Mouse (Mus musculus) MEL-GATA-1-ER (cell line): Measurements from ENCODE around the gene Olfr1254.

ENCODE experiments used
- DNase-seq: peaks from one replicate; pipeline ENCODE4 v3.0.0-alpha.2; 2012; ENCODE audit warnings: low read depth; ENCODE audit errors: extremely low read depth

Gene Olfr1254

DNA sequence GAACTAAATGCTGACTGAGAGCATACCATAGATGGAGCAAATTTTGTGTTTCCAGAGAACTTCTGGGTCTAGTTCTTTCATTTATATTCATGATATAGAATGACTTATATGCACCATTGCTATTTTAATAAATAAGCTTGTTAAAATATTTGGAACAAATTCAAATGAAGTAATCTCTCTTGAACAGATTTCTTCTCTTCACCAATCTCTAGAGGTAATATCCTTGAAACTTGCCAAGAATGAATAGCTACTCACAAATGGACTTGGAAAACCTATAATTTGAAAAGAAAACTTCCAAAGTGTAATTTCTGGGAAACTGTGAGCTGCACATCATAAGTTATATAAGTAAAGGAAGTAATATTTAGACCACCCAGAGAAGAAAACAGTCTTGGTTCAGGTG, at the start of gene Olfr1254:
Olfr1254 (minus strand) TSS at position 101 of the 400 bp plus-strand sequence.
- DNase-seq = no peak

- DNase-seq = no peak
Measured at GRCm38 (mm10) chr2:89841455-89841854, 48.0 kb upstream of the Olfr1254 start, which contains the start of gene Olfr1256. Olfr1256 (minus strand) TSS chr2:89841555.

GRCm38 (mm10) chr2:89820216-89820615, 26.8 kb upstream of the Olfr1254 start:
- no peak for DNase-seq

GRCm38 (mm10) chr2:89811751-89812150, 18.3 kb upstream of the Olfr1254 start, which contains the start of gene Olfr1255:
Olfr1255 (plus strand) TSS chr2:89812051.
- no peak for DNase-seq

- no peak for DNase-seq
Measured at GRCm38 (mm10) chr2:89810751-89811150, 17.3 kb upstream of the Olfr1254 start.

- no peak for DNase-seq
Measured at GRCm38 (mm10) chr2:89799583-89799982, 6.2 kb upstream of the Olfr1254 start.

- no peak for DNase-seq
Measured at GRCm38 (mm10) chr2:89756990-89757389, 36.4 kb downstream of the Olfr1254 start, which contains the start of gene Olfr1253. Olfr1253 (minus strand) TSS chr2:89757090.
